Mouse (Mus musculus): ENCODE data around the gene Galnt7. TPM values are rescaled to one million over a fixed set of nuclear protein-coding genes. Genes with fewer than 3 reads are reported as not detected.

Gene Galnt7
- polyA plus RNA-seq, 1 experiment from 2014 or later = 39.9 TPM

- no peaks in the 10 kb centered on the region for H3K4me1 ChIP-seq (ENCODE audit: control insufficient read depth, insufficient read depth, low read length)
- H3K36me3 ChIP-seq (ENCODE audit: control insufficient read depth, insufficient read depth, low read length) = peaks cover 10% of the 10 kb centered on the region; the same call in 1 of the 2 replicates
- no peak overlapping the region for H3K27ac ChIP-seq (ENCODE audit: low read length)
- no peaks in the 10 kb centered on the region for H3K9me3 ChIP-seq (replicated peaks; ENCODE audit: control insufficient read depth, low read length)
- H3K4me3 ChIP-seq (replicated peaks; ENCODE audit: low read length) = no peak overlapping the region
- H3K27me3 ChIP-seq (ENCODE audit: control insufficient read depth, insufficient read depth, low read length) = no peaks in the 10 kb centered on the region
- H3K4me2 ChIP-seq (ENCODE audit: low read depth, low read length) = no peak overlapping the region
- 89% methylated on average over 8 of the region's 8 CpGs for WGBS
- ATAC-seq (ENCODE audit: insufficient read depth, low FRiP score) = no peak
- H3K9ac ChIP-seq (ENCODE audit: low read length) = no peak overlapping the region
Measured at GRCm38 (mm10) chr8:57479700-57480099, 173.1 kb downstream of the Galnt7 start.

GRCm38 (mm10) chr8:57478406-57478805 is 174.4 kb downstream of the Galnt7 start:
- no peaks in the 10 kb centered on the region for H3K9me3 ChIP-seq (replicated peaks; ENCODE audit: control insufficient read depth, low read length)
- no peaks in the 10 kb centered on the region for H3K4me1 ChIP-seq (ENCODE audit: control insufficient read depth, insufficient read depth, low read length)
- no peak for ATAC-seq (ENCODE audit: insufficient read depth, low FRiP score)
- H3K4me3 ChIP-seq (replicated peaks; ENCODE audit: low read length) = no peak overlapping the region
- no peak overlapping the region for H3K9ac ChIP-seq (ENCODE audit: low read length)
- no peaks in the 10 kb centered on the region for H3K27me3 ChIP-seq (ENCODE audit: control insufficient read depth, insufficient read depth, low read length)
- H3K27ac ChIP-seq (ENCODE audit: low read length) = no peak overlapping the region
- WGBS = 56% methylated on average over 3 of the region's 3 CpGs
- no peak overlapping the region for H3K4me2 ChIP-seq (ENCODE audit: low read depth, low read length)
- peaks cover 10% of the 10 kb centered on the region; the same call in 1 of the 2 replicates for H3K36me3 ChIP-seq (ENCODE audit: control insufficient read depth, insufficient read depth, low read length)

Other genes with a start within 250 kb of the Galnt7 start
- gene Scrg1, start 197.1 kb downstream of the Galnt7 start, polyA plus RNA-seq (2015; fragmentation: Nextera tagmentation; extraction: Ambion mirVana) = 0.74 and 0.81 TPM in 2 replicates
- gene Sap30, start 165.2 kb downstream of the Galnt7 start, polyA plus RNA-seq (2015; fragmentation: Nextera tagmentation; extraction: Ambion mirVana) = 22.3 and 24.7 TPM in 2 replicates
- gene Hmgb2, start 141.1 kb downstream of the Galnt7 start, polyA plus RNA-seq (2015; fragmentation: Nextera tagmentation; extraction: Ambion mirVana) = 221 and 345 TPM in 2 replicates